Mouse (Mus musculus): ENCODE measurements at regions not wholly inside any gene's neighbourhood (a gene's known extent, or its start where the extent isn't known, plus 50 kb on each side); places are given as distances from the start of the nearest gene placed in this dataset.
A peak's percentile ranks its signal among the peaks of the same experiment; 100 is the strongest.

DNA sequence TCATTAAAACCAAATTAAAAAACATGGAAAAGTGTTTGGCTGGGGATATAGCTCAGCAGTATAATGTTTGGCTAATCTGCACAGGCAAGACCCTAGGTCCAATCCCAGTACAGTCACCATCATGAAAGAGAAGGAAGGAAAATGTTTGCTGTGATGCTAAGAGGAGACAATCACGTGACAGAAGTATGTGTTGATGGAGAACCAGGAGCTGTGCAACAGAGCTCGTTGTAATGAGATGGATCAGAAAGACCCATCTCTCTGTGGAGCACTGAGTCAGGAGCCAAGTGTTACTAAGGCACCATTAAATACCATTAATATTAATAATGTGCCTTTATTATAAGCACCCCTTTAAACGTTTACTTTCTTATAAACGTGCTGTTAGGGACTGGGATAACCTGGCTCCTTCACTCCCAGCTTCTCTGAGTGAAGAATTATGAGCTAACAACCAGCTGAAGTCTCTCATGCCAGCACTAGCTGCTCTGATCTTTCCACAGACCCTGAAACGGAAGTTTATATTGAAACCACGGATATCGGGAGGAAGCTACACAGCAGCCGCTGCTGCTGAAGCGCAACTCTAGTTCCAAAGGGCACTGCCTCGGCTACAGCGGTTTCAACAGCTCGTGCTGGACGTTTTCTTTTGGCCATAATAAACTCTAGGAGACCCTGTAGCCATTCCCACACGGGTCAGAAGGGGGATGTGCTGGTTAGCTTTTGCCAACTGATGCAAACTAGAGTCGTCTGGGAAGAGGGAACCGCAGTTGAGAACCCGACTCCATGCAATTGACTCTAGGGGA lies 167.7 kb downstream of the Tex36 start:
- Histone ChIP-seq H3K36me3 (ENCODE audit: control insufficient read depth, insufficient read depth, low read length) (no peaks in the 10 kb centered on the region), H3K27ac (ENCODE audit: low read depth, low read length) (no peak overlapping the region), H3K4me3 (ENCODE audit: low read length) (no peak overlapping the region), H3K9ac (ENCODE audit: low read depth, low read length) (no peak overlapping the region), H3K27me3 (ENCODE audit: control insufficient read depth, insufficient read depth, low read length) (no peaks in the 10 kb centered on the region), H3K4me1 (ENCODE audit: control insufficient read depth, insufficient read depth, low read length) (no peaks in the 10 kb centered on the region; the same call in 1 of the 2 replicates), H3K9me3 (ENCODE audit: control insufficient read depth, low read length) (no peaks in the 10 kb centered on the region), H3K4me2 (replicated peaks; ENCODE audit: low read depth, low read length) (no peak overlapping the region)
- no peak for ATAC-seq (ENCODE audit: low FRiP score, low TSS enrichment)
- WGBS, result 41% methylated on average over 17 of the region's 17 CpGs

DNA sequence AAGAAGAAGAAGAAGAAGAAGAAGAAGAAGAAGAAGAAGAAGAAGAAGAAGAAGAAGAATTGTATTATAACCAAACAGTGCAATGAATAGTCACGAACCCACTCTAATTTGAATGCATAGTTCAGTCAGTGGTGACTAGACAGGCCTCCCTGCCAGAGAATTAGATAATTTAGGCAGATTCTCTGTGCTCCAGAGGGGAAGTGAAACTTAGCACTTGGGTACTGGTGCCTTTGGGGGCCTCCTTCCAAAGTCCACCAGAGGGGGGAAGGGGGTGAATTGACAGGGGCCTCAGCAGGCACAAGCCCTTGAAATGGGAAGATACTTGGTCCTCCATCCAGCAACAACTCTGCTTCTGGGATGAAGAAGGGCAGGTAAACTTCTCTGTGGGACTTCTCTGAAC lies 169.6 kb downstream of the Tex36 start:
- H3K4me1 ChIP-seq (ENCODE audit: control insufficient read depth, insufficient read depth, low read length), result no peaks in the 10 kb centered on the region
- H3K9me3 ChIP-seq (ENCODE audit: control insufficient read depth, low read length), result no peaks in the 10 kb centered on the region
- ATAC-seq (ENCODE audit: low FRiP score, low TSS enrichment), result no peak
- H3K9ac ChIP-seq (ENCODE audit: low read depth, low read length), result no peak overlapping the region
- no peak overlapping the region for H3K27ac ChIP-seq (ENCODE audit: low read depth, low read length)
- H3K36me3 ChIP-seq (ENCODE audit: control insufficient read depth, insufficient read depth, low read length), result no peaks in the 10 kb centered on the region
- no peaks in the 10 kb centered on the region for H3K27me3 ChIP-seq (ENCODE audit: control insufficient read depth, insufficient read depth, low read length)
- 94% methylated on average over 1 of the region's 1 CpGs for WGBS
- H3K4me2 ChIP-seq (replicated peaks; ENCODE audit: low read depth, low read length), result no peak overlapping the region
- H3K4me3 ChIP-seq (ENCODE audit: low read length), result no peak overlapping the region

DNA sequence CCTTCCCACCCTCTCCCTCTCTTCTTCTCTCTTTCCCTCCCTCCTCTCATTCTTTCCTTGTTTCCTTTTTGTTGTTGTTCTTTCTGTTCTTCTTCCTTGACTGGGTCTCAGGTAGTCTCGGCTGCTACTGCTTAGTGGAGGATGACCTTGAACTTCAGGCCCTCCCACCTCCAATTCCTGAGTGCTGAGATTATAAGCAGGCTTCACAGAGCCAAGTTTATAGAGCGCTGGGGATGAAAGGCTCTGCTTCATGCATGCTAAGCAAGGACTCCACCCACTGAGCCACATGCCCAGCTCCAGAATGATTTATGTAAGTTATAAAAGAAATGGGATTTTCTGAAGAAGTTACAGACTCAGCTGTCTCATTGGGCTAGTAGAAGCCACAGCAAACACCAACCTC lies 199.9 kb downstream of the Tex36 start:
- no peaks in the 10 kb centered on the region for H3K9me3 ChIP-seq (ENCODE audit: control insufficient read depth, low read length)
- H3K27me3 ChIP-seq (ENCODE audit: control insufficient read depth, insufficient read depth, low read length), result no peaks in the 10 kb centered on the region
- no peak overlapping the region for H3K27ac ChIP-seq (ENCODE audit: low read depth, low read length)
- H3K4me2 ChIP-seq (replicated peaks; ENCODE audit: low read depth, low read length), result no peak overlapping the region
- H3K4me3 ChIP-seq (ENCODE audit: low read length), result no peak overlapping the region
- H3K4me1 ChIP-seq (ENCODE audit: control insufficient read depth, insufficient read depth, low read length), result peaks cover 9% of the 10 kb centered on the region; the same call in 1 of the 2 replicates
- WGBS, result 14% methylated on average over 2 of the region's 2 CpGs
- 0 out of 2 replicates have a peak, but pooled peaks have one; percentile 52 for ATAC-seq (ENCODE audit: low FRiP score, low TSS enrichment)
- H3K36me3 ChIP-seq (ENCODE audit: control insufficient read depth, insufficient read depth, low read length), result no peaks in the 10 kb centered on the region
- H3K9ac ChIP-seq (ENCODE audit: low read depth, low read length), result no peak overlapping the region

DNA sequence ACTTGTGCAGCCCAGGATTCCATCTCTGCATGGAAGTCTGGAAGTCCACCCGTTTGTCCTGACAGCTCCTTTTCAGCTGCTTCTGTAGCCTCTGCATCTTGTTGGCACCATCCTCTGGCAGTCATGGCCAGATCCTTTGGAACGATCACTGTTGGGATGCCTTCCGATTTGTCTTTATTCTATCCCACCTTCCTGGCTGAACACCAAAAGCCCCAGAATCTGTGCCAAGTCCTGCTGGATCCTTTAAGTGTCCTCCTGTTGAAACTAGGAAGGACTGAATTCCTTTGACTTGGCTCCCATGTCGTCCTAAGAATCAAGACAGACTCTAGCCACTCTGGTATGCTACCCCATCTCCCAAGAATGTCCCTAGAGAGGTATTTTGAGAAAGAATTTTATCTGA lies 201.3 kb downstream of the Tex36 start:
- Histone ChIP-seq H3K9ac (ENCODE audit: low read depth, low read length) (no peak overlapping the region), H3K9me3 (ENCODE audit: control insufficient read depth, low read length) (no peaks in the 10 kb centered on the region), H3K27ac (ENCODE audit: low read depth, low read length) (no peak overlapping the region), H3K4me2 (replicated peaks; ENCODE audit: low read depth, low read length) (no peak overlapping the region), H3K4me1 (ENCODE audit: control insufficient read depth, insufficient read depth, low read length) (peaks cover 9% of the 10 kb centered on the region; the same call in 1 of the 2 replicates), H3K4me3 (ENCODE audit: low read length) (no peak overlapping the region), H3K36me3 (ENCODE audit: control insufficient read depth, insufficient read depth, low read length) (no peaks in the 10 kb centered on the region), H3K27me3 (ENCODE audit: control insufficient read depth, insufficient read depth, low read length) (no peaks in the 10 kb centered on the region)
- no peak for ATAC-seq (ENCODE audit: low FRiP score, low TSS enrichment)
- 76% methylated on average over 4 of the region's 4 CpGs for WGBS

DNA sequence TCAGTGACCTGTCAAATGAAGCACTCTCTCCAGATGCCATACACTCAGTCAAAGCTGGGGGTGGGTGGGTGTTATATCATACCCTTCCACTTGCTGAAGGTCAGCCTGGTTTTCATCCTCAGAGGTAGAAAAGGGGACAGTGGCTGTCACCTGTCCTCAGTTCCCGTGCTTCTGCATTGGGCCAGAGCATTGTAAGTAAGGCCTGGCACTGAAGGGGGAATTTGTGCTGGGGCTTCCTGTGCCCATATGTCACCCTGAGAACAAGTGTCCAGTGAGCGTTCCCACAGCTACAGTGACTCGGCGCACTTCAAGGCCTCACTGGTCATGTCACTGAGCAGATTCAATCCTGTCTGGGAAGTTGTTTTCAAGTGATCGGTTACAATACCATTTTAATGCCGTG lies 213.2 kb downstream of the Tex36 start:
- Histone ChIP-seq H3K9ac (ENCODE audit: low read depth, low read length) (no peak overlapping the region), H3K4me1 (ENCODE audit: control insufficient read depth, insufficient read depth, low read length) (no peaks in the 10 kb centered on the region), H3K4me3 (ENCODE audit: low read length) (no peak overlapping the region), H3K27ac (ENCODE audit: low read depth, low read length) (no peak overlapping the region), H3K36me3 (ENCODE audit: control insufficient read depth, insufficient read depth, low read length) (no peaks in the 10 kb centered on the region), H3K9me3 (ENCODE audit: control insufficient read depth, low read length) (no peaks in the 10 kb centered on the region), H3K27me3 (ENCODE audit: control insufficient read depth, insufficient read depth, low read length) (no peaks in the 10 kb centered on the region), H3K4me2 (replicated peaks; ENCODE audit: low read depth, low read length) (no peak overlapping the region)
- ATAC-seq (ENCODE audit: low FRiP score, low TSS enrichment), result no peak
- 84% methylated on average over 6 of the region's 6 CpGs for WGBS

DNA sequence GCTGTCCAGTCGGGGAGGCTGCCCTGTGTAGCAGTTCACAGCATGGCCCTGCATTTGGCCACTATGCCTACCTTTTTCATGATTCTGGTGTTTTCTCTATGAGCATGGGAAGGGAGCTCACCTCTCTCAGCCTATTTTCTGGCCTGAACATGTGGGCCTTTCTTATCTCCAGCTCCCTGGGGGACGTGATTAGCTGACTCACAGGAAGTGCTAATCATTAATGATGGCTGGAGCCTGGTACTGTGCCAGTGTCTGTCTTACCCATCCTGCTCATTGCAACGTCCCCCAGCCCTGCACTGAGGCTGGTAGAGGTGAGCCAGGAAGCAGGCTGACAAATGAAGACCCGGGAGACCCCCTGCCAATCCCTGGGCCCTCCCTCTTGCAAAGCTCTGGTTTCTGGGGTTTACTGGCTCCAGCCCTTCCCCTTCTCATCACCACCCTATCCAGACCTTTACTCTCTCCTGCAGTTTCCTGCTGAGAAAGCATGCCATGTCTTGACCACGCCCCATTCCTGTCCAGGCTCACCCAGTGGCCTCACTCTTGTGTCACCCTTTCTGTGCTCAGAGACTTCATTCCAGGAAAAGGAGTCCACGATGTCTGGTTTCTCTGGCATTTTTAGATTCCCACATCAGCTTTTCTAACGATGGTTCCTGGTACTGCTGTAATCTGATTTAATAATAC lies 219.8 kb downstream of the Tex36 start:
- 55% methylated on average over 7 of the region's 7 CpGs for WGBS
- Histone ChIP-seq H3K27me3 (ENCODE audit: control insufficient read depth, insufficient read depth, low read length) (no peaks in the 10 kb centered on the region), H3K4me1 (ENCODE audit: control insufficient read depth, insufficient read depth, low read length) (no peaks in the 10 kb centered on the region), H3K27ac (ENCODE audit: low read depth, low read length) (no peak overlapping the region), H3K36me3 (ENCODE audit: control insufficient read depth, insufficient read depth, low read length) (no peaks in the 10 kb centered on the region), H3K9ac (ENCODE audit: low read depth, low read length) (no peak overlapping the region), H3K4me2 (replicated peaks; ENCODE audit: low read depth, low read length) (no peak overlapping the region), H3K9me3 (ENCODE audit: control insufficient read depth, low read length) (no peaks in the 10 kb centered on the region), H3K4me3 (ENCODE audit: low read length) (no peak overlapping the region)
- ATAC-seq (ENCODE audit: low FRiP score, low TSS enrichment), result no peak

DNA sequence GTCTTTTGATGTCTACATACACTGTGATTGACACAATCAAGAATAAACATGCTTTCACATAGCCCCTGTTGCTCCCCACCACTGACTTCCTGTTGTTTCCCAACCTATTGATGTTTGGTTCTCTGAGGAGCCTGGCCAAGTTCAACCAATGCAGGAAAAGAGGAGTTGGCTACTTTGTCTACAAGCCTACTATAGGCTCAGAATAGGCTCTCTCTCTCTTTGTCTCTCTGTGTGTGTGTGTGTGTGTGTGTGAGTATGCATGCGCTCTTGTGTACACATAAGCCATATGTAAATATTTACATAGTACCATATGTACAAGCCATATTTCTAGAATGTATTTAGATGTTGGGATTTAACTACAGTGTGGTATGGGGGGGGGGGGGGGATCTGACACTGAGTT lies 222.6 kb downstream of the Tex36 start:
- Histone ChIP-seq H3K4me1 (ENCODE audit: control insufficient read depth, insufficient read depth, low read length) (no peaks in the 10 kb centered on the region), H3K36me3 (ENCODE audit: control insufficient read depth, insufficient read depth, low read length) (no peaks in the 10 kb centered on the region), H3K9me3 (ENCODE audit: control insufficient read depth, low read length) (no peaks in the 10 kb centered on the region), H3K9ac (ENCODE audit: low read depth, low read length) (no peak overlapping the region), H3K4me3 (ENCODE audit: low read length) (no peak overlapping the region), H3K4me2 (replicated peaks; ENCODE audit: low read depth, low read length) (no peak overlapping the region), H3K27ac (ENCODE audit: low read depth, low read length) (no peak overlapping the region), H3K27me3 (ENCODE audit: control insufficient read depth, insufficient read depth, low read length) (no peaks in the 10 kb centered on the region)
- no peak for ATAC-seq (ENCODE audit: low FRiP score, low TSS enrichment)
- WGBS, result 92% methylated on average over 1 of the region's 1 CpGs

DNA sequence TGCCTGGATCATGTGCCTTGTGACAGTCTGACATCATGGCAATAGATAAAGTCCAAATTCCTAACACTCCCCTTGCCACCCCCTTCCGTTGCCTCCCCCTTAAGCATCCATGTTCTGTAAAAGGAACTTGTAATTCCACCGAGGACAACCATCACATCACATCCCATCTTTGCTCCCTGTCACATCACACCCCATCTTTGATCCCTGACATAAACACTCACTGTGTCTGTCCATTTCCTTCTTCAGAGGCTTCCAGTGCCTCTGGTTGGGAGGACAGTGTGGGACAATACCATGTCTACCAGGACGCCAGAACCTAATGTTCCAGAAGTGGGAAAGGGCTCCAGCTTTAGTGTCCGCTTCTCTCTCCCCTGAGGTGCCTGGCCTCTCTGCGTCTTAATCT lies 223.6 kb downstream of the Tex36 start:
- H3K4me1 ChIP-seq (ENCODE audit: control insufficient read depth, insufficient read depth, low read length), result no peaks in the 10 kb centered on the region
- H3K4me2 ChIP-seq (replicated peaks; ENCODE audit: low read depth, low read length), result no peak overlapping the region
- no peak overlapping the region for H3K4me3 ChIP-seq (ENCODE audit: low read length)
- no peaks in the 10 kb centered on the region for H3K27me3 ChIP-seq (ENCODE audit: control insufficient read depth, insufficient read depth, low read length)
- ATAC-seq (ENCODE audit: low FRiP score, low TSS enrichment), result no peak
- H3K36me3 ChIP-seq (ENCODE audit: control insufficient read depth, insufficient read depth, low read length), result no peaks in the 10 kb centered on the region
- H3K9ac ChIP-seq (ENCODE audit: low read depth, low read length), result no peak overlapping the region
- H3K9me3 ChIP-seq (ENCODE audit: control insufficient read depth, low read length), result no peaks in the 10 kb centered on the region
- WGBS, result 85% methylated on average over 5 of the region's 5 CpGs
- H3K27ac ChIP-seq (ENCODE audit: low read depth, low read length), result no peak overlapping the region

DNA sequence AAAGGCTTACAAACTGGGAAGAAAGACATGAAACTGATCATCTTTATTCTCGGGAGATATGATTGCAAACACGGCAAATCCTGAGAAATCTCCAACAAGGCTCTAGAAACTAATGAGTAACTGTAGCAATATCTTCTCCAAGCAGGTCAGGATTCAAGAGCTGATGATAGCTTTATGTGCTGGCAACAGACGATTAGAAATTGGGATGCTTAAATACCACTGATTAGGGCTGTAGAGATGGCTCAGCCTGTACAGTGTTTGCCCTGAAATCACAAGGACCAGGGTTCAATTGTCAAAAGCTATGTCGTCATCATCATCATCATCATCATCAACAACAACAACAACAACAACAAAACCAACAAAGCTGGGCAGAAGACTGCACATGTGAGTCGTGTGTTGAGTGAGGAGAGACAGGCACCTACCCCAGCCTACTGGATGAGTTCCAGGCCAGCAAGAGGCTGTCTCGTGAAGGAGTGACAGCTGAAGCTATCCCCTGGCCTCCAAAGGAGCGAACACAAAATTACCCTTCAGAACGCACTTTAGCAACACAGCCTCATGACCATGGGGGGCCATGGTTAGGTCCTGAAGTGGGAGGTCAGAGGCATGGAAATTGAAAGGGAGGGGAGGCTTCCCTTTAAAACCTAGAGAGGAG lies 225.0 kb downstream of the Tex36 start:
- Histone ChIP-seq H3K9ac (ENCODE audit: low read depth, low read length) (no peak overlapping the region), H3K27ac (ENCODE audit: low read depth, low read length) (no peak overlapping the region), H3K9me3 (ENCODE audit: control insufficient read depth, low read length) (no peaks in the 10 kb centered on the region), H3K27me3 (ENCODE audit: control insufficient read depth, insufficient read depth, low read length) (no peaks in the 10 kb centered on the region), H3K4me3 (ENCODE audit: low read length) (no peak overlapping the region), H3K4me1 (ENCODE audit: control insufficient read depth, insufficient read depth, low read length) (no peaks in the 10 kb centered on the region), H3K4me2 (replicated peaks; ENCODE audit: low read depth, low read length) (no peak overlapping the region), H3K36me3 (ENCODE audit: control insufficient read depth, insufficient read depth, low read length) (no peaks in the 10 kb centered on the region)
- ATAC-seq (ENCODE audit: low FRiP score, low TSS enrichment), result no peak
- WGBS, result 73% methylated on average over 8 of the region's 8 CpGs
